Mouse (Mus musculus) heart, embryonic 14.5 days (tissue): ENCODE results near the gene Plpp1. TPM values are rescaled to one million over a fixed set of nuclear protein-coding genes. Genes with fewer than 3 reads are reported as not detected.

Experiments
- ATAC-seq: fragments of 200-750 bp; cut with Nextera tagmentation; 2 replicates; pipeline ENCODE4 v1.8.0; 2017; ENCODE audit warnings: low read depth, moderate TSS enrichment; ENCODE audit not compliant: insufficient number of reproducible peaks, insufficient read depth, low FRiP score
- H3K27ac ChIP-seq, 2 experiments: fragments of 200-500 bp in 1 of 2; fragments of 300-500 bp in 1 of 2; sonication (generic) in 1 of 2; replicated peaks in 1 of 2; 2 replicates each; pipeline ENCODE4 v1.5.1; 2012 to 2014; ENCODE audit warnings: low read depth in 2 of 2, low read length in 2 of 2, control low read depth in 1 of 2, mild to moderate bottlenecking in 1 of 2, mixed read lengths in 1 of 2; ENCODE audit not compliant: control insufficient read depth in 1 of 2, insufficient read depth in 1 of 2
- H3K27me3 ChIP-seq: fragments of 300-500 bp; sonication (generic); 2 replicates; pipeline ENCODE4 v1.6.1; 2014; ENCODE audit warnings: mild to moderate bottlenecking, low read length, control low read depth; ENCODE audit not compliant: control insufficient read depth, insufficient read depth
- H3K36me3 ChIP-seq: fragments of 300-500 bp; sonication (generic); 2 replicates; pipeline ENCODE4 v1.6.1; 2014; ENCODE audit warnings: mild to moderate bottlenecking, control low read depth, low read length, mixed read lengths; ENCODE audit not compliant: control insufficient read depth, insufficient read depth
- H3K4me1 ChIP-seq, 2 experiments: fragments of 200-500 bp in 1 of 2; fragments of 300-500 bp in 1 of 2; sonication (generic) in 1 of 2; 2 replicates each; pipeline ENCODE4 v1.6.1; 2012 to 2014; ENCODE audit warnings: low read length in 2 of 2, control low read depth in 1 of 2, mixed read lengths in 1 of 2; ENCODE audit not compliant: control insufficient read depth in 2 of 2, insufficient read depth in 2 of 2
- H3K4me2 ChIP-seq: fragments of 300-500 bp; sonication (generic); 2 replicates; pipeline ENCODE4 v1.6.1; 2014; ENCODE audit warnings: mild to moderate bottlenecking, low read length
- H3K4me3 ChIP-seq, 2 experiments: fragments of 200-500 bp in 1 of 2; fragments of 300-500 bp in 1 of 2; sonication (generic) in 1 of 2; 2 replicates each; pipeline ENCODE4 v1.5.1; 2012 to 2014; ENCODE audit warnings: low read length in 2 of 2, mild to moderate bottlenecking in 2 of 2, control low read depth in 1 of 2, low read depth in 1 of 2, moderate library complexity in 1 of 2; ENCODE audit not compliant: control insufficient read depth in 1 of 2, insufficient read depth in 1 of 2
- H3K9ac ChIP-seq: fragments of 300-500 bp; sonication (generic); 2 replicates; pipeline ENCODE4 v1.6.1; 2014; ENCODE audit warnings: mild to moderate bottlenecking, low read length
- H3K9me3 ChIP-seq: fragments of 300-500 bp; sonication (generic); 2 replicates; pipeline ENCODE4 v1.6.1; 2016; ENCODE audit warnings: low read length, control low read depth; ENCODE audit not compliant: control insufficient read depth
- WGBS: fragments of 180-500 bp; shearing (Covaris S2); extraction: QIAGEN DNeasy Blood & Tissue Kit; methylation state at CpG from one replicate; pipeline ENCODE4 v1.1.7; 2014; 5-methylcytosine and 5-hydroxymethylcytosine counted together
- polyA plus RNA-seq: library from polyadenylated mRNA; unstranded; fragments of >200 nt; fragmentation: Nextera tagmentation; extraction: Ambion mirVana; gene quantifications from 2 replicates; pipeline ENCODE4 v1.2.1, GENCODE M21; 2014

Plpp1 gene
- polyA plus RNA-seq, 1 experiment from 2014 or later, result 56.6 TPM

- H3K27me3 ChIP-seq, result no peaks in the 10 kb centered on the region
- no peak overlapping the region for H3K27ac ChIP-seq
- no peaks in the 10 kb centered on the region for H3K36me3 ChIP-seq
- no peak overlapping the region for H3K4me2 ChIP-seq
- H3K4me1 ChIP-seq, result peaks cover 6 to 8% of the 10 kb centered on the region in 2 experiments
- WGBS, result 84% methylated on average over 10 of the region's 10 CpGs
- H3K9ac ChIP-seq, result no peak overlapping the region
- no peak for ATAC-seq
- H3K4me3 ChIP-seq, result no peak overlapping the region
- no peaks in the 10 kb centered on the region for H3K9me3 ChIP-seq
These were observed 24.7 kb upstream of the Plpp1 start for GRCm38 (mm10) chr13:112775856-112776255.

- Histone ChIP-seq H3K9ac (no peak overlapping the region), H3K4me1 (no peaks in the 10 kb centered on the region), H3K36me3 (no peaks in the 10 kb centered on the region), H3K27ac (no peak overlapping the region), H3K4me2 (no peak overlapping the region), H3K4me3 (no peak overlapping the region), H3K27me3 (no peaks in the 10 kb centered on the region), H3K9me3 (no peaks in the 10 kb centered on the region)
- no peak for ATAC-seq
- 89% methylated on average over 5 of the region's 5 CpGs for WGBS
These were observed 22.2 kb upstream of the Plpp1 start for GRCm38 (mm10) chr13:112778407-112778806.

- Histone ChIP-seq H3K4me2 (no peak overlapping the region), H3K4me3 (no peak overlapping the region), H3K27ac (no peak overlapping the region), H3K9ac (no peak overlapping the region), H3K9me3 (no peaks in the 10 kb centered on the region), H3K27me3 (no peaks in the 10 kb centered on the region), H3K36me3 (no peaks in the 10 kb centered on the region), H3K4me1 (no peaks in the 10 kb centered on the region)
- 84% methylated on average over 7 of the region's 7 CpGs for WGBS
- ATAC-seq, result no peak
These were observed 15.3 kb upstream of the Plpp1 start for GRCm38 (mm10) chr13:112785305-112785704.

GRCm38 (mm10) chr13:112786142-112786541 lies 14.4 kb upstream of the Plpp1 start:
- Histone ChIP-seq H3K4me1 (no peaks in the 10 kb centered on the region), H3K9me3 (no peaks in the 10 kb centered on the region), H3K4me3 (no peak overlapping the region), H3K4me2 (no peak overlapping the region), H3K27me3 (no peaks in the 10 kb centered on the region), H3K9ac (no peak overlapping the region), H3K27ac (no peak overlapping the region), H3K36me3 (no peaks in the 10 kb centered on the region)
- ATAC-seq, result no peak
- WGBS, result 67% methylated on average over 3 of the region's 3 CpGs

GRCm38 (mm10) chr13:112786942-112787533 lies 13.6 kb upstream of the Plpp1 start:
- H3K27me3 ChIP-seq, result no peaks in the 10 kb centered on the region

GRCm38 (mm10) chr13:112790774-112791173 lies 9.8 kb upstream of the Plpp1 start:
- Histone ChIP-seq H3K4me2 (no peak overlapping the region), H3K4me3 (no peak overlapping the region), H3K36me3 (no peaks in the 10 kb centered on the region), H3K9ac (no peak overlapping the region), H3K27me3 (no peaks in the 10 kb centered on the region), H3K27ac (no peak overlapping the region), H3K9me3 (no peaks in the 10 kb centered on the region), H3K4me1 (no peaks in the 10 kb centered on the region)
- no peak for ATAC-seq
- WGBS, result 64% methylated on average over 5 of the region's 5 CpGs

More at GRCm38 (mm10) chr13:112786942-112787533, 13.6 kb upstream of the Plpp1 start:
- no peak for ATAC-seq
- Histone ChIP-seq H3K4me2 (no peak overlapping the region), H3K36me3 (no peaks in the 10 kb centered on the region), H3K9ac (no peak overlapping the region), H3K4me3 (no peak overlapping the region), H3K9me3 (no peaks in the 10 kb centered on the region), H3K27ac (no peak overlapping the region), H3K4me1 (no peaks in the 10 kb centered on the region)
- WGBS, result 79% methylated on average over 10 of the region's 10 CpGs

- H3K9me3 ChIP-seq, result no peaks in the 10 kb centered on the region
- no peak for ATAC-seq
- 81% methylated on average over 5 of the region's 5 CpGs for WGBS
- no peaks in the 10 kb centered on the region for H3K27me3 ChIP-seq
- no peak overlapping the region for H3K4me2 ChIP-seq
- no peaks in the 10 kb centered on the region for H3K4me1 ChIP-seq
- no peaks in the 10 kb centered on the region for H3K36me3 ChIP-seq
- no peak overlapping the region for H3K27ac ChIP-seq
- no peak overlapping the region for H3K4me3 ChIP-seq
- H3K9ac ChIP-seq, result no peak overlapping the region
These were observed 8.7 kb upstream of the Plpp1 start for GRCm38 (mm10) chr13:112791906-112792305.
